Mouse (Mus musculus) forebrain, embryonic 16.5 days (tissue): ENCODE measurements around the gene Mast4. TPM values are rescaled to one million over a fixed set of nuclear protein-coding genes. Genes with fewer than 3 reads are reported as not detected.

ENCODE experiments used
- ATAC-seq: fragments of 200-750 bp; cut with Nextera tagmentation; 2 replicates; pipeline ENCODE4 v1.8.0; 2017; ENCODE audit warnings: mild to moderate bottlenecking, moderate library complexity
- H3K27ac ChIP-seq: fragments of 300-500 bp; sonication (generic); 2 replicates; pipeline ENCODE4 v1.5.1; 2014; ENCODE audit warnings: low read length, control low read depth
- H3K27me3 ChIP-seq: fragments of 300-500 bp; sonication (generic); replicated peaks from 2 replicates; pipeline ENCODE4 v1.6.1; 2014; ENCODE audit warnings: low read length; ENCODE audit not compliant: control insufficient read depth, insufficient read depth
- H3K36me3 ChIP-seq: fragments of 300-500 bp; sonication (generic); 2 replicates; pipeline ENCODE4 v1.6.1; 2014; ENCODE audit not compliant: control insufficient read depth, insufficient read depth
- H3K4me1 ChIP-seq: fragments of 300-500 bp; sonication (generic); replicated peaks from 2 replicates; pipeline ENCODE4 v1.6.1; 2014; ENCODE audit warnings: low read length; ENCODE audit not compliant: control insufficient read depth, insufficient read depth
- H3K4me2 ChIP-seq: fragments of 300-500 bp; sonication (generic); 2 replicates; pipeline ENCODE4 v1.6.1; 2014; ENCODE audit warnings: mild to moderate bottlenecking, low read length, control low read depth
- H3K4me3 ChIP-seq: fragments of 300-500 bp; sonication (generic); replicated peaks from 2 replicates; pipeline ENCODE4 v1.5.1; 2014; ENCODE audit warnings: mild to moderate bottlenecking, low read length, control low read depth
- H3K9ac ChIP-seq: fragments of 300-500 bp; sonication (generic); replicated peaks from 2 replicates; pipeline ENCODE4 v1.6.1; 2014; ENCODE audit warnings: low read depth, low read length, control low read depth
- H3K9me3 ChIP-seq: fragments of 300-500 bp; sonication (generic); 2 replicates; pipeline ENCODE4 v1.6.1; 2016; ENCODE audit warnings: low read length; ENCODE audit not compliant: control insufficient read depth
- WGBS: fragments of 180-500 bp; shearing (Covaris S2); extraction: QIAGEN DNeasy Blood & Tissue Kit; methylation state at CpG from one replicate; pipeline ENCODE4 v1.1.7; 2014; 5-methylcytosine and 5-hydroxymethylcytosine counted together
- polyA plus RNA-seq: library from polyadenylated mRNA; unstranded; fragments of >200 nt; fragmentation: Nextera tagmentation; extraction: Ambion mirVana; gene quantifications from 2 replicates; pipeline ENCODE4 v1.2.1, GENCODE M21; 2015

The Mast4 gene
- polyA plus RNA-seq, 1 experiment from 2014 or later, result 15.7 TPM

DNA sequence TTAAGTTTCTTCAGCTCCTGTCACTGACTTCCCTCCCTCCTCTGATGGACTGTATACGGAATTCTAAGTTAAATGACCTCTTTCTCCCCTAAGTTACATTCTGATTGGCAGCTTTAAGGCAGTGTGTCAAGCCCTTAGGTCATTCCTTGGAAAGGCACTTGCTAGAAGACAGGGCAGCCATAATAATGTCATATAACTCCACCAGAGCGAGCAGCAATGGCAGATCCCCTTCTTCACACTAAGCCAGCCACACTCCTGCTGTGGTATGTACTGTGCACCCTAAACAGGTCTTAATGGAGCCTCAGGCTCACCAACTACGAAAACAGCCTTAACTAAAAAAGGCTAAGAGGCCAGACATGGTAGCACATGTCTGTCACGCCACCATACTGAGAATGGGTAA is 123.6 kb downstream of the Mast4 start:
- WGBS, result 82% methylated on average over 4 of the region's 4 CpGs
- Histone ChIP-seq H3K4me3 (no peak overlapping the region), H3K27me3 (no peaks in the 10 kb centered on the region), H3K4me1 (no peaks in the 10 kb centered on the region), H3K4me2 (no peak overlapping the region), H3K9me3 (no peaks in the 10 kb centered on the region), H3K27ac (no peak overlapping the region), H3K36me3 (no peaks in the 10 kb centered on the region), H3K9ac (no peak overlapping the region)
- no peak for ATAC-seq

DNA sequence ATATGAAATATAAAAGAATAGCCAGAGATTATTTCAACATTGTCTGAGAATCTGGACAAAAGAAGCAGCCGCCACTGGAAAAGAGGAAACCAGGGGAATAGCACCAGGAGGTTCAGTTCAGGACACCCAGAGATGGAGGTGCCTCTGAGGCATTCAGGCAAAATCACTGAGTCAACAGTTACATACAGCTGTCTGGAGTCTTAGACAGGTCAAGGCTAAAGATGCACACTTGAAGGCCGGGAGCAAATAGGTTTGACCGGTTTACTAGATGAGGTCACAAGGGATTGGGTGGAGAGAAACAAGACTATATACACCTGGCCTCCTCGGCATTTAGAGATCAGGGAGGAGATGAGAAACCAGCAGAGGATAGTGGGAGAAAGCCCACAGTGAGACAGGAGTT is 127.1 kb downstream of the Mast4 start:
- Histone ChIP-seq H3K4me3 (no peak overlapping the region), H3K9ac (no peak overlapping the region), H3K27ac (no peak overlapping the region), H3K27me3 (no peaks in the 10 kb centered on the region), H3K9me3 (no peaks in the 10 kb centered on the region), H3K4me1 (no peaks in the 10 kb centered on the region), H3K36me3 (no peaks in the 10 kb centered on the region), H3K4me2 (no peak overlapping the region)
- no peak for ATAC-seq
- 93% methylated on average over 4 of the region's 4 CpGs for WGBS

DNA sequence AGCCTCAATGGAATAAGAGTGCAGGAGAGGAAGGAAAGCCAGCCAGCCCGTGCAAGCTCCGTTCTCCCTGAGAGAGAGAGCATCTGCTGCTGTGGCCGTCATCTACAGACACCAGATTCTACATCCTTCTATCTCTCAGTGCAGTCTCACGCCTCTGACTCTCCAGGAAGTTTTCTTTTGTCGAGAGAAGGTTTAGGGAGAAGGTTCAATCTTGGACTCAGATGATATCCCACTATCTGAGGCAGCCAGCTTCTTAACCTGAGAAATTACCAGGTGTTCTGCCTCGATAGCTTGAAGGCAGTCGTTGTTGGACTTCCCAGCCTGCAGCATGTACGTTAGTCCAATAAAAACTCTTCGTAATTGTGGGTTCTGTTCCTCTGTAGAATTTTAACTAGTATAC is 127.7 kb downstream of the Mast4 start:
- WGBS, result 87% methylated on average over 9 of the region's 9 CpGs
- no peaks in the 10 kb centered on the region for H3K27me3 ChIP-seq
- ATAC-seq, result no peak
- no peaks in the 10 kb centered on the region for H3K36me3 ChIP-seq
- H3K9ac ChIP-seq, result no peak overlapping the region
- no peaks in the 10 kb centered on the region for H3K4me1 ChIP-seq
- no peaks in the 10 kb centered on the region for H3K9me3 ChIP-seq
- H3K4me2 ChIP-seq, result no peak overlapping the region
- no peak overlapping the region for H3K4me3 ChIP-seq
- no peak overlapping the region for H3K27ac ChIP-seq

DNA sequence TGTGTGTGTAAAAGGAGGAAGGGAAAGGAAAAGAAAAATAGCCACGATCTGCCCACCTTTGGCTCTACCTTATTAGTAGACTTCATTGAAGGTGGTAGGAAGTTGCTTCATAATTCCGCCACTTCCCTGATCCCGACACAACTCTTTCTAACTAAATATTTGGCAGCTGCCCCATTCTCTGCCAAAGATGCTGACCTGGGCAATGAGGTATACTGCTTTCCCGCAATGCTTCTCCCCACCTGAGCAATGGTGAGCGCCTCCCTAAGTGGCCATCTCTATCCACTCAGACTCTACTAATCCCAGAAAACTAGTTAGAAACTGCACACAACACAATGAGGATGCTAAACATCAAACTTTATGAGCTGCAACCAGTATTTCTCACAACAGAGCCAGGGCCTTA is 129.1 kb downstream of the Mast4 start:
- no peak overlapping the region for H3K4me2 ChIP-seq
- no peaks in the 10 kb centered on the region for H3K27me3 ChIP-seq
- H3K4me3 ChIP-seq, result no peak overlapping the region
- no peaks in the 10 kb centered on the region for H3K36me3 ChIP-seq
- H3K4me1 ChIP-seq, result no peaks in the 10 kb centered on the region
- H3K9ac ChIP-seq, result no peak overlapping the region
- 91% methylated on average over 5 of the region's 5 CpGs for WGBS
- H3K27ac ChIP-seq, result no peak overlapping the region
- no peaks in the 10 kb centered on the region for H3K9me3 ChIP-seq
- ATAC-seq, result no peak

DNA sequence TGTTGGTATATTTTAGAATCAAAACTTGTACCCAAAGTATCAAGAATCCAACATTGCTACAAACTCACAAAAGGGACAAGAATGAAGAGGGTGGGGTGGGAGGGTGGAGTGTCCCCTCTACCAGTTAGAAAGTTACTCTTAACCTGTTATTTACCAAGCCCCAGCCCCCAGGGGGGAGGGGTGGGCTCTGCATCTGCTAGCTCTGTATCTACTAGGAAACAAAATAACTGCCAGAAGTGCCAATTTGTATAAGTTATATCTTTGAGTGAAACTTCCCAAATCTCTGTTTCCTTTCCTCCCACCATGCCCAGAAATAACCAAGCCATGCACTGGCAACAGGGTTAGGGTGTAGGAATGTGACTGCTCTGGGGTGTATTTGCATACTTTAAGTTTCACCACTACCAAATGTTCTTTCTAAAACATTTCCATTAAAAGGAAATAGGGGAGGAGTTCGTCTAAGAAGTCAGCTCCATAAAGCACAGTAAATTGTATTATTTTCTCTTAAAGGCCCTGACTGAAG is 130.9 kb downstream of the Mast4 start:
- H3K27ac ChIP-seq, result no peak overlapping the region
- H3K9me3 ChIP-seq, result no peaks in the 10 kb centered on the region
- H3K4me2 ChIP-seq, result no peak overlapping the region
- no peaks in the 10 kb centered on the region for H3K27me3 ChIP-seq
- H3K36me3 ChIP-seq, result no peaks in the 10 kb centered on the region
- WGBS, result 52% methylated on average over 1 of the region's 1 CpGs
- no peaks in the 10 kb centered on the region for H3K4me1 ChIP-seq
- H3K4me3 ChIP-seq, result no peak overlapping the region
- H3K9ac ChIP-seq, result no peak overlapping the region
- ATAC-seq, result no peak

DNA sequence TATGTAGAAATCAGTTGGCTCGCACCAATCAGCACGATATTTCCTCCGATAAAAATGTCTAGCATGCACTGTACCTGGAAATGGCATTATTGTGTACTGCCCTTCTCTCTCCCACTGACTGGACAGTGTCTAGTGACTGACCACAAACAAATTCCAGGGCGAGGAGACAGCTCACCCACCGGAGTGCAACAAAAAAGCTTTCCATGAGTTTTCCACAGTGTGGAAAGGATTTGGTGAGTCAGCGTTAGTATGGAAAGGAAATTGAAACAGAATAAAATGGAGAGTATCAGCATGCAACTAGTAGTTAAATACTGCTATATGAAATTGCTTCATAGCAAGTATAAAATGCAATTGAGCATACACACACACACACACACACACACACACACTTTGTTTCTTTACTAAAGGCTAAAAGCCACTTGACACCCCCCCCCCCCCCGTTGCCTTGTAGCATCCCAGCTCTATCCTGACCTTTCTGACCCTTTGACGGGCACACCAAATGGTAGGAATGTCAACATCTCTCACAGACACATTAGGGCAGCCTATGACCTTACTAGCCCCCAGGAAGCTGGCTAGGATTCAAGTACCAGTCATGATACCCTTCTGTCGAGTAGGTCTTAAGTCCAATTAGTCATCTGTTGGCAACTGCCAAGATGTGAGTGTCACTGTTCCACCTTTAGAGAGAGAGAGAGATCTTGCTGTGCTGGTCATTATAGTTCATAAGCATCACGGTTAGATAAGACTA is 133.1 kb downstream of the Mast4 start:
- ATAC-seq, result no peak
- no peak overlapping the region for H3K4me2 ChIP-seq
- H3K36me3 ChIP-seq, result no peaks in the 10 kb centered on the region
- no peak overlapping the region for H3K9ac ChIP-seq
- no peaks in the 10 kb centered on the region for H3K27me3 ChIP-seq
- WGBS, result 78% methylated on average over 10 of the region's 10 CpGs
- no peaks in the 10 kb centered on the region for H3K9me3 ChIP-seq
- H3K4me3 ChIP-seq, result no peak overlapping the region
- H3K27ac ChIP-seq, result no peak overlapping the region
- H3K4me1 ChIP-seq, result no peaks in the 10 kb centered on the region

DNA sequence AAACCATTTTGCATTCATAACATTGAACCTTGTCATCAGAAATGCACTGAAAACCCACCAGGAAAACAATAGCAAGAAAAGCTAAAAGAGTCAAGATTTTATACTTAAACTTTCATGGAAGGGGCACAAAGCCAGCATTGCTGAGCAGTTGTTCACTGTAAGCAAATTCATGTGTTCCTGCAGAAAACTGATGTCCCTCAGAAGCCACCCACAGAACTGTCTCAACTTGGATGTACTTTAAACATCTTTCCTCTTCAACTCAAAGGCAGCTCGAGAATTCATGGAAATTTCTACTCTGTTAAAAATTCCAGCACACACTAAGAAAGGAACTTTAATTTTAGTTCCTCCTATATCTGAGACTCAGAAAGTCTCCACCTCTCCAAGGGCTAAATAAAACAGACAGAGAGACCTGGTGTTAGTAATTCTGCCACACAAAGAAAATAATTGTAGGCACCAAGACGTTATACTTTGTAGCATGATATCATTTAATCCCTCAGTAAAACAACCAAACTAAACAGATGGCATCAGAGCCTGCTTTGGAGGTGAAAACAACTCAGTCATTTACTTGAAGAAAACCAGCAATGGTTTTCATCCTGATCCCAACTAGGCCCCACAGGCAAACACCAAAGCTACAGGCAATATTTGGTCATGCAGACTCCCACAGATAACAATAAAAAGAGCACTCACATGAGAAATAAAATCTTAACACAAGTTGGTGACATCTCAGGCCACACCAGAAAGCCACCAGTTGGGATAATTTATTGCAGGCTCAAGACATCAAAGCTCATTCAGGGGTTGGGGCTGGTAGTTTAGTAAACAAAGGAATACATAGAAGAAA is 134.3 kb downstream of the Mast4 start:
- no peaks in the 10 kb centered on the region for H3K9me3 ChIP-seq
- no peaks in the 10 kb centered on the region for H3K27me3 ChIP-seq
- ATAC-seq, result no peak
- H3K27ac ChIP-seq, result no peak overlapping the region
- no peaks in the 10 kb centered on the region for H3K4me1 ChIP-seq
- H3K9ac ChIP-seq, result no peak overlapping the region
- 41% methylated on average over 2 of the region's 2 CpGs for WGBS
- no peaks in the 10 kb centered on the region for H3K36me3 ChIP-seq
- no peak overlapping the region for H3K4me2 ChIP-seq
- H3K4me3 ChIP-seq, result no peak overlapping the region

DNA sequence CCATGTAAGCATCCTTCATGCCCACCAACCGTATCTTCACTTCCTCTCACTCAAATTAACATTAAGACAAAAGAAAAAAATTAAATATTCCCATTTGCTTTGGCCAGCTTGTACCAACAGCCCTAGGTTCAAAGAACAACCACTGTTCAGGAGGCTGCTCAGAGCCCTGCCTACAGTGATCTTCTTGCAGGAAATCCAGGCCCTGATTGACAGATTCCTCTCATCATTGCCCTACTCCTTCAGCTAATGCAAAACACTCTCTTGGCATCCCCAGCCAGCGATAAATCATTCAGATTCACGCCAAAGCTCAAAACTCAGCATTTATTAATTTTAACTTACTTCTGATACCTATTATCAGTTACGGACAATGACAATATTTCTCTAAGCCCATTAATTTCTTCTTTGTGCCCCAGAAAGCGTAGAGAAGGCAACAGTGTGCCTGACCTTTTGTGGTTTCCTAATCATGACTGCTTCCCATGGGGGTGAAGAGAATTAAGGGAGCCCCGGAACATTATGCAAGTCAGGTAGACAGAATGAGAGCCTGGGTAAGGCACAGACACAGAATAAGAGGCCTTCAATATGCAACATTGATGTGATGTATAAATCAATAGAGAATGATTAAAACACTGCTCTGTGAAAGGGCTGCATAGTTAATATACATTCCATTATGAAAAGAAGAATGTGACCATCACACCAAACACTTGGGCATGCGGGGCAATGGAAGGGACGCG is 135.9 kb downstream of the Mast4 start:
- WGBS, result 83% methylated on average over 9 of the region's 9 CpGs
- Histone ChIP-seq H3K4me1 (no peaks in the 10 kb centered on the region), H3K9ac (no peak overlapping the region), H3K27ac (no peak overlapping the region), H3K9me3 (no peaks in the 10 kb centered on the region), H3K4me3 (no peak overlapping the region), H3K4me2 (no peak overlapping the region), H3K36me3 (no peaks in the 10 kb centered on the region), H3K27me3 (no peaks in the 10 kb centered on the region)
- ATAC-seq, result no peak

DNA sequence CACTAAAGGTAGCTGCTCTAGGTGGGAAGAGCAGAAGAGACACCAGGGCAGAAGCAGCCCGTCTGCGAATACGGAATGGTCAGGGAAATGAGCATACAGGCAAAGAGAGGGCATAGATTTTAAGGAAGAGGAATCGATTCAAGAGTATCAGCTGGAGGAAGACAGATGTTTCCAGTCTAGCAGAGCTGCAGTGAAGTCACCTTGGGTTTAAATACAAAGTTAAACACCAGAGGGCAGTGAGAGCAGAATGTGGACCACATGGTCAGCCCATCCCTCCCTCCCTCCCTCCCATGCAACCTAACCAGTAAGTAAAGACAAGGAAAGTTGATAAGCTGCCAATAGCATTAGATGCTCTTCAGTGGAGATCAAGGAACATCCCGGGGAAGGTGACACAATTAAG is 138.0 kb downstream of the Mast4 start:
- WGBS, result 81% methylated on average over 5 of the region's 5 CpGs

More for the DNA sequence above, 138.0 kb downstream of the Mast4 start:
- H3K27ac ChIP-seq, result no peak overlapping the region
- H3K9ac ChIP-seq, result no peak overlapping the region
- no peak overlapping the region for H3K4me3 ChIP-seq
- H3K4me2 ChIP-seq, result no peak overlapping the region
- no peaks in the 10 kb centered on the region for H3K9me3 ChIP-seq
- no peaks in the 10 kb centered on the region for H3K27me3 ChIP-seq
- ATAC-seq, result no peak
- H3K36me3 ChIP-seq, result no peaks in the 10 kb centered on the region
- H3K4me1 ChIP-seq, result no peaks in the 10 kb centered on the region
